Mouse (Mus musculus) left cerebral cortex, adult 9 months (tissue): ENCODE results near the gene Ccdc58.
"Not testable (repeated sequence)": the region's sequence is repeated elsewhere in the genome, so short reads cannot be mapped to it uniquely, and the experiment has no call there.

Source experiments
- DNase-seq, 2 experiments: peaks; one replicate each; pipeline ENCODE4 v3.0.0; 2022; ENCODE audit warnings: low spot score in 2 of 2

The Ccdc58 gene

DNA sequence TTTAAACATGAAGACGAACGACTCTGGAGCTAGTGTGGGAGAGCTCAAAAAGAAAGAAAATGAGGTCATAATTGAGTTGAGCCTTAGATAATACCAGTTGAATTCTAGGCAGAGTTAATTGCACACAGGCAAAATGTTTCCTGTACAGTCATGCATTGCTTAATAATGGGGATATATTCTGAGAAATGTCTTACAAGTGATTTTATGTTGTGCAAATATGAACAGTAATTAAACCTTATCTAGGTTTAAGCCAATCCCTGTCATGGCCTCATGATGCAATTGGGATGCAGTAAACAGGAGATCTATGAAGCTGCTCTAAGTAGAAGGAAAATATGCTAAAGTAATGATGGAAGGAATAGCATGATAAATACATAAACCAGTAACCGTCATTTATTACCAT, 3.3 kb downstream of the Ccdc58 start:
- DNase-seq, result no peak

- no peak for DNase-seq
These were observed 8.4 kb downstream of the Ccdc58 start for GRCm38 (mm10) chr16:36079916-36080315.

- DNase-seq, result no peak
These were observed 16.4 kb downstream of the Ccdc58 start for GRCm38 (mm10) chr16:36087846-36088245.

DNA sequence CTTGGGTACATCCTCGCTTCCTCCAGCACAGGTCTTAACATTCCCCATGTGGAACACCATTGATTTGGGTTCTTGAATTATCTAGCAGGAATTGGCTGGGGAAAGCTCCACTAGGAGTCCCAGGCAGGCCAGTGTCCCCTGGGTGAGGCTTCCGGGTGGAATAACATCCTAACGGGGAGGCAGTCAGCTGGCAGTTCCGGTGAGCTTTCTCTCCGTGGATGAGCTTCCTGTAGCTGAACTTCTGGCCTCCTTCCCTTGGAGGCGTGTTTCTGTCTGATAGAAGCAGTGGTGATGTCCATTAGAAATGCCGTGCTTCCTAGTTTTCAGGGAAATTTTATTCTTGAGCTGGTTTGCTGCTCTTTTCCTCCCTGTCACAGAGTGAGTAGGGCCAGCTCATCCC, 17.6 kb downstream of the Ccdc58 start:
- no peak for DNase-seq

- DNase-seq, result no peak
These were observed 18.5 kb downstream of the Ccdc58 start for GRCm38 (mm10) chr16:36089850-36090616.

GRCm38 (mm10) chr16:36090785-36091509, 19.5 kb downstream of the Ccdc58 start:
- DNase-seq, result no peak

GRCm38 (mm10) chr16:36094079-36094478, 22.6 kb downstream of the Ccdc58 start:
- DNase-seq, result no peak

GRCm38 (mm10) chr16:36097813-36098499, 26.5 kb downstream of the Ccdc58 start:
- not testable (repeated sequence) for DNase-seq

DNA sequence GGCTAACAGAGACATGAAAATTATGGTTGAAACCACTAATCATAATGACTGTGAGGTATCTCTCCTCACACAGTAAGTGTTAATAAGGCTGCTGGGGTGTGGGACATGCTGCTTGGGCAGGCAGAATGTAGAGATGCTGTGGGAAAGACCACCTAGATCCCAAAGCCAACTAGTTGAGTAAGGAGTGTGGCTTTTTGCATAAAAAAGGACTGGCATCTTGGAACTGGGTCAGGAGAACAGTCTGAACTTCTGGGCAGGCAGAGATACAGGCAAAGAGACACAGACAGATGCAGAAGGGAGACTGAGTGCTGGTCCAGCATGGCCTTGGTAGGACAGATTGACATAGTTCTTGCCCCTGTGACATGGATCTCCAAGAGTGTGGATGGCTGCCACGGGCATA, 30.0 kb downstream of the Ccdc58 start:
- no peak for DNase-seq

DNA sequence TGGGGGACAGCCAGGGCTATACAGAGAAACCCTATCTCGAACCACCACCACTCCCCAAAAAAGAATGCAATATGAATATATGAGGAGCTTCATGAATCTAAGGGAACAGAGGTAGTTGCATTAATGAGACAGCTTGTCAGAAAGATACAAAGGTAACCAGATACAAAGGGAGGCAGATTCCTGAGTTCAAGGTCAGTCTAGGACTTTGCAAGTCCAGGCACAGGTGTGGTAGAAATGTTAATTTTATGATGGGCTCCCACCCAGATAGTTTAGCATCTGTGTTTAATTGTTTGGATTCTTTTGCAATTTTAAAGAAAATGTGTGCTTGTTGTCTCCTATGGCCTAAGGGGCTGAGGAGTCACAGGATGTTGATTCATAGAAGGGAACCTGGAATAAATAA, 30.7 kb downstream of the Ccdc58 start:
- DNase-seq, result no peak

DNA sequence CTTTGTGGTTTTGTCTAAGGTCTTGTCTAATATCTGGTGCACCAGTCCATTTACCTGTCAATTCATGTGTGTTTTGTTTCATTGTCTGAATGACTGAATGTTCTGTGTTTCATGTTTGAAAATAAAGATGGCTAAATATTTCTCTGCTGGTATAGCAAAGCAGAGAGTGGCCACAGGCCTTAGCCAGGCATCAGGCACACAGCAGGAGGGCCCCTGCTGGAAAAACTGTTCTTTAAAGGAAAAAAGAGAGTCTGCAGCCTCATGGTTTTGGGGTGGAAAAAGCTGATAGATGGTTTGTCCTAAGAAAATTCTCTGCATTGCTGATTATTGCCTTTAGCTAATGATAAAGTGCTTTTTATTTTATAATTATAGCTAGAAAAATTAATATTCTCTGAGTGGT, 40.0 kb downstream of the Ccdc58 start:
- DNase-seq, result not testable (repeated sequence)

GRCm38 (mm10) chr16:36115751-36116150, 44.3 kb downstream of the Ccdc58 start:
- not testable (repeated sequence) for DNase-seq

- no peak for DNase-seq
These were observed 56.6 kb downstream of the Ccdc58 start for GRCm38 (mm10) chr16:36128092-36128491.

GRCm38 (mm10) chr16:36131141-36131540, 59.7 kb downstream of the Ccdc58 start, which contains the start of gene Csta1:
TSS of gene Csta1 (minus strand) at chr16:36131241.
- no peak for DNase-seq

DNA sequence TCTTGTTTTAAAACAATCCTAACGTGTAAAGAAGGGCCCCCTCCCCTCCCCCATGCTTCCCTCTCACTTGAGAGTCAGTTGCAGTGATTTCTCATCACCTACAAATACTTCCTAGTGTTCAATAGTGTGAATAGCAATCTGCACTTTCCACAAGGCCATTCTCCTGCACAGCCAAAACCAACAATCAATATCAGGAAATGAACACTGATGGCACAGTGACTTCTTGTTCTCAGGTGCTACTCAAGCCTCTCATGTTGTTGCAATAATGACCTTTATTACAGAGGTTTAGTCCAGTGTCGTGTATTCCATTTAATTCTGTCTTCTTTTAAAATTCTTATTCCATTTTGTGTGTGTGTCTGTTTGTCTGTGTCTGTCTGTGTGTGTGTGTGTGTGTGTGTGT, 66.7 kb downstream of the Ccdc58 start:
- no peak for DNase-seq
